Mouse (Mus musculus): Measurements from ENCODE around the gene BC052040.

Gene BC052040

GRCm38 (mm10) chr2:115562155-115562827 lies 19.2 kb upstream of the BC052040 start:
- no peaks in the 10 kb centered on the region for H3K36me3 ChIP-seq (ENCODE audit: insufficient read depth, low read length)
- 0 out of 2 replicates have a peak, but pooled peaks cover 6% of the 10 kb centered on the region for H3K9me3 ChIP-seq (ENCODE audit: low read length)
- no peak overlapping the region for H3K4me3 ChIP-seq (replicated peaks; ENCODE audit: low read length)
- H3K27me3 ChIP-seq (ENCODE audit: insufficient read depth, low read length): no peaks in the 10 kb centered on the region
- TF ChIP-seq NANOG (IDR thresholded peaks at IDR 0.05; ENCODE audit: borderline replicate concordance, low read length) (no peak), POU5F1 (IDR thresholded peaks at IDR 0.05; ENCODE audit: borderline replicate concordance, low read length) (no peak), CTCF (conservative IDR thresholded peaks at IDR 0.05; ENCODE audit: low read length) (no peak)
- no peaks in the 10 kb centered on the region for H3K4me1 ChIP-seq (replicated peaks; ENCODE audit: low read depth, low read length)

- H3K36me3 ChIP-seq (ENCODE audit: insufficient read depth, low read length): no peaks in the 10 kb centered on the region
- H3K4me3 ChIP-seq (replicated peaks; ENCODE audit: low read length): no peak overlapping the region
- no peaks in the 10 kb centered on the region for H3K4me1 ChIP-seq (replicated peaks; ENCODE audit: low read depth, low read length)
- H3K9me3 ChIP-seq (ENCODE audit: low read length): 0 out of 2 replicates have a peak, but pooled peaks cover 6% of the 10 kb centered on the region
- H3K27me3 ChIP-seq (ENCODE audit: insufficient read depth, low read length): no peaks in the 10 kb centered on the region
- TF ChIP-seq CTCF (conservative IDR thresholded peaks at IDR 0.05; ENCODE audit: low read length): no peak
- TF ChIP-seq NANOG (IDR thresholded peaks at IDR 0.05; ENCODE audit: borderline replicate concordance, low read length): no peak
- TF ChIP-seq POU5F1 (IDR thresholded peaks at IDR 0.05; ENCODE audit: borderline replicate concordance, low read length): no peak
Measured at GRCm38 (mm10) chr2:115563436-115564093, 18.0 kb upstream of the BC052040 start.

DNA sequence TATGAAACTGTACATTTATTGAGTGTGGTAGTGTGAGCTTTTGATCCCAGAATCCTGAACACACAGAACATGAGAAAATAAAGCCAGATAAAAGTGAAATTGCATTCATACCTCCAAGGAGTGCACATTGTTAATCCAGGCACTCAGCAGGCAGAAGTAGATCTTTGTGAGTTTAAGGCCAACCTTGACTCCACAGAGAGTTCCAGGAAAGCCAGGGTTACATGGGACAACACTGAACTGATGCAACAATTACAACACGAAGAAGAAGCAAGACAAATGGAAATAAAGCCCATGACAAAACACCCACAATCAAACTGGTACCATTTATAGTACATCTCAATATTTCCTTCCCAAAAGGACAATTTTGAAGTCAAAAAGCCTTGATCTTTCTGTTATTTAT lies 9.5 kb upstream of the BC052040 start:
- no peak overlapping the region for H3K4me3 ChIP-seq (replicated peaks; ENCODE audit: low read length)
- peaks cover 2% of the 10 kb centered on the region; the same call in 1 of the 2 replicates for H3K4me1 ChIP-seq (replicated peaks; ENCODE audit: low read depth, low read length)
- TF ChIP-seq POU5F1 (IDR thresholded peaks at IDR 0.05; ENCODE audit: borderline replicate concordance, low read length): no peak
- no peak for TF ChIP-seq NANOG (IDR thresholded peaks at IDR 0.05; ENCODE audit: borderline replicate concordance, low read length)
- TF ChIP-seq CTCF (conservative IDR thresholded peaks at IDR 0.05; ENCODE audit: low read length): no peak
- H3K36me3 ChIP-seq (ENCODE audit: insufficient read depth, low read length): no peaks in the 10 kb centered on the region
- H3K27me3 ChIP-seq (ENCODE audit: insufficient read depth, low read length): no peaks in the 10 kb centered on the region
- no peaks in the 10 kb centered on the region for H3K9me3 ChIP-seq (ENCODE audit: low read length)

- H3K4me3 ChIP-seq (replicated peaks; ENCODE audit: low read length): no peak overlapping the region
- H3K36me3 ChIP-seq (ENCODE audit: insufficient read depth, low read length): no peaks in the 10 kb centered on the region
- no peaks in the 10 kb centered on the region for H3K27me3 ChIP-seq (ENCODE audit: insufficient read depth, low read length)
- H3K9me3 ChIP-seq (ENCODE audit: low read length): no peaks in the 10 kb centered on the region
- peaks cover 20% of the 10 kb centered on the region for H3K4me1 ChIP-seq (replicated peaks; ENCODE audit: low read depth, low read length)
- TF ChIP-seq CTCF (conservative IDR thresholded peaks at IDR 0.05; ENCODE audit: low read length): no peak
- no peak for TF ChIP-seq NANOG (IDR thresholded peaks at IDR 0.05; ENCODE audit: borderline replicate concordance, low read length)
- TF ChIP-seq POU5F1 (IDR thresholded peaks at IDR 0.05; ENCODE audit: borderline replicate concordance, low read length): no peak
Measured at GRCm38 (mm10) chr2:115574802-115575201, 6.7 kb upstream of the BC052040 start.

DNA sequence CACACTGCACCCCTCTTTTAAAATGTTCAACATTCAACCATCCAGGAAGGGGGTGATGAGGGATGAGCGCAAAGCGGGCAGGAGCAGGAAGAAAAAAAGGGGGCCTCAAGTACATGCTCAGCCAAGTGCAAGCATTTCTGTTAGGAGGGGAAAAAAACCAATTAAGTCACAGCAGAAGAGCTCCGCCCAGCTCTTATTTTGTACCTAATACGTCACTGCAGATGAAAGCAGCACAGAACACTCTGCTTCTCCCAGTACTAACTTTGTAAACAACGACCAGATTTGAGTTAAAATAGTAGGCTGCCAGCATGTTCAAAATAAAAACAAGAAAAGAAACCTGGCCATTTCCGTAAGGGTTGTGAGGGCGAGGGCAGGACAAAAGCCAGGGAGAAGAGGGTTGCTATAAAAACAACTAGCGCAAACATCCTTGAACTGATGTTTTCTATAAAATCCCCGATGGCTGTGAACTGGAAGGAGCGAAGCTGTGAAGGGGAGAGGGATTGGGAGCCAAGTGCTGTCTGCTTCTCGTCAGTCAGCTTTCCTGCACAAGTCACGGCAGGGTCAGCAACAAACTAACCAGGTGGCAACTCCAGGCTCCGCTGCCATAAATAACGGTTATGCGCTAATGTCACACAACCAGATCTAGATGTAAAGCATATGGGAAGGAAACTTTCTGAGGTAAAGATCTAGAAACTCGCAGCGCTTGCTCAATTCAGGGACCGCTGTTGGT lies 2.2 kb upstream of the BC052040 start:
- Histone ChIP-seq H3K9me3 (ENCODE audit: low read length) (no peaks in the 10 kb centered on the region), H3K36me3 (ENCODE audit: insufficient read depth, low read length) (no peaks in the 10 kb centered on the region), H3K4me1 (replicated peaks; ENCODE audit: low read depth, low read length) (peaks cover 53% of the 10 kb centered on the region), H3K4me3 (replicated peaks; ENCODE audit: low read length) (peak overlapping the region; percentile 87), H3K27me3 (ENCODE audit: insufficient read depth, low read length) (no peaks in the 10 kb centered on the region)
- TF ChIP-seq POU5F1 (IDR thresholded peaks at IDR 0.05; ENCODE audit: borderline replicate concordance, low read length) (no peak), NANOG (IDR thresholded peaks at IDR 0.05; ENCODE audit: borderline replicate concordance, low read length) (no peak), CTCF (conservative IDR thresholded peaks at IDR 0.05; ENCODE audit: low read length) (no peak)

DNA sequence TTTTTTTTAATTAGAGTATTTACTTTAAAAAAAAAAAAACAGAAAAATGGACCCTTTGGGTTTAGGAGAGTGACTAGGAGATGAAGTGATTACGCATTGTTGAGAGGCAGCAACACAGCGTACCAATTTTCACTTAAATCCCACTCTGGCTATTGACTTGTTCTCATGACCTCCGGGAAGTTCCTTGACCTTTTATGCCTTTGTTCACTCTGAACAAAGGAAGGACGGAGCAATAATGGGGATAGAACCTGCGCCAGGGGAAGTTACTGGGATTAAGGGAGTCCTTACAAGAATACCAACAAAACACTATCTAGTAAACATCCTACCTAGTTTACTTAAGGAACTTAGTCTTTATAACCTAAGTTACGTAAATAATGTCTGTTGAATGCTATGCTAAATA lies 1.5 kb upstream of the BC052040 start:
- H3K4me3 ChIP-seq (replicated peaks; ENCODE audit: low read length): peak overlapping the region; percentile 87; the same call in 1 of the 2 replicates
- TF ChIP-seq POU5F1 (IDR thresholded peaks at IDR 0.05; ENCODE audit: borderline replicate concordance, low read length): no peak
- no peak for TF ChIP-seq NANOG (IDR thresholded peaks at IDR 0.05; ENCODE audit: borderline replicate concordance, low read length)
- no peak for TF ChIP-seq CTCF (conservative IDR thresholded peaks at IDR 0.05; ENCODE audit: low read length)

DNA sequence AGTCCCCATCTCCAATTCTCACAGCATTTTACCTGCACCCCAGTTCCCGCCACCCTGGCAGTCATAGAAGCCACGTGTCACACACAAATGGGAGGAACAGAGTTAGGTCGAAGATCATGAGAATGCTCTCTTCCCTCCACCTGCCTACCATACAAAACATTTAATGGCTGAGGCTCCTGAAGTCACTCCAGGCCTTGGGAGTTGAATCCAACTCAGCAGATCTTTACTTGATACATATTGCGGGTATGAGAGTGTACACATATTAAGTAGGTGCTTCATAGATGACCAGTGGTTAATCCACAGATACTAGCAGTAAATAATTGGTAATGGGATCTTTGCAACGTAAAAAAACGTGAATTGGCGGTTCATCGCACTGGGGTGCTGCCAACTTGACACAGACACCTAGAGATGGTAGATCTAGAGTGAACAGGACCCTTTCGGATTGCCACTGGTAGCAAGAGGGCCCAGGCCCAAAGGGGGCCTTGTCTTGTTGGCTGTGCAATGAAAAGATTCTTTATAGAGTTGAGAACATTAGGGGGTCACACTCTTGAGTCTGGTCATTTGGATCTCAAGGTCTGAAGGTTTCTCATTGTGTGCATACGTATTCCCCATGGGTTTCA lies 583 bp downstream of the BC052040 start:
- Histone ChIP-seq H3K4me3 (replicated peaks; ENCODE audit: low read length) (peak overlapping the region; percentile 87), H3K36me3 (ENCODE audit: insufficient read depth, low read length) (no peaks in the 10 kb centered on the region)

More for the DNA sequence above, 1.5 kb upstream of the BC052040 start:
- Histone ChIP-seq H3K36me3 (ENCODE audit: insufficient read depth, low read length) (no peaks in the 10 kb centered on the region), H3K9me3 (ENCODE audit: low read length) (no peaks in the 10 kb centered on the region), H3K4me1 (replicated peaks; ENCODE audit: low read depth, low read length) (peaks cover 59% of the 10 kb centered on the region), H3K27me3 (ENCODE audit: insufficient read depth, low read length) (no peaks in the 10 kb centered on the region)

GRCm38 (mm10) chr2:115583776-115584175 lies 2.3 kb downstream of the BC052040 start:
- no peaks in the 10 kb centered on the region for H3K9me3 ChIP-seq (ENCODE audit: low read length)
- peak overlapping the region; percentile 43; the same call in 1 of the 2 replicates for H3K4me3 ChIP-seq (replicated peaks; ENCODE audit: low read length)
- H3K36me3 ChIP-seq (ENCODE audit: insufficient read depth, low read length): no peaks in the 10 kb centered on the region
- TF ChIP-seq CTCF (conservative IDR thresholded peaks at IDR 0.05; ENCODE audit: low read length) (no peak), NANOG (IDR thresholded peaks at IDR 0.05; ENCODE audit: borderline replicate concordance, low read length) (no peak), POU5F1 (IDR thresholded peaks at IDR 0.05; ENCODE audit: borderline replicate concordance, low read length) (no peak)
- peaks cover 71% of the 10 kb centered on the region for H3K4me1 ChIP-seq (replicated peaks; ENCODE audit: low read depth, low read length)
- no peaks in the 10 kb centered on the region for H3K27me3 ChIP-seq (ENCODE audit: insufficient read depth, low read length)

More for the DNA sequence above, 583 bp downstream of the BC052040 start:
- Histone ChIP-seq H3K4me1 (replicated peaks; ENCODE audit: low read depth, low read length) (peaks cover 75% of the 10 kb centered on the region), H3K27me3 (ENCODE audit: insufficient read depth, low read length) (no peaks in the 10 kb centered on the region), H3K9me3 (ENCODE audit: low read length) (no peaks in the 10 kb centered on the region)
- TF ChIP-seq NANOG (IDR thresholded peaks at IDR 0.05; ENCODE audit: borderline replicate concordance, low read length) (no peak), CTCF (conservative IDR thresholded peaks at IDR 0.05; ENCODE audit: low read length) (no peak), POU5F1 (IDR thresholded peaks at IDR 0.05; ENCODE audit: borderline replicate concordance, low read length) (no peak)
